Mouse (Mus musculus) B cell, adult 2 months (primary cell): ENCODE measurements around the gene Tmem170b.

Experiments
- DNase-seq, 2 experiments: peaks; one replicate each; pipeline ENCODE4 v3.0.0; 2022

Tmem170b gene

GRCm38 (mm10) chr13:41614982-41615381 lies 9.3 kb downstream of the Tmem170b start:
- DNase-seq, result no peak

GRCm38 (mm10) chr13:41619470-41619869 lies 13.8 kb downstream of the Tmem170b start:
- DNase-seq, result no peak

- DNase-seq, result no peak
These were observed 14.4 kb downstream of the Tmem170b start for GRCm38 (mm10) chr13:41620132-41620531.

- no peak for DNase-seq
These were observed 18.4 kb downstream of the Tmem170b start for GRCm38 (mm10) chr13:41624123-41624522.

GRCm38 (mm10) chr13:41625248-41625647 lies 19.5 kb downstream of the Tmem170b start:
- no peak for DNase-seq

- DNase-seq, result no peak
These were observed 21.7 kb downstream of the Tmem170b start for GRCm38 (mm10) chr13:41627277-41627916.

GRCm38 (mm10) chr13:41634401-41634818 lies 28.7 kb downstream of the Tmem170b start:
- DNase-seq, result peak; percentile 80 to 82

GRCm38 (mm10) chr13:41638083-41638482 lies 32.4 kb downstream of the Tmem170b start:
- peak in 1 of 2 experiments; percentile 38 for DNase-seq

- DNase-seq, result peak; percentile 59 to 61
These were observed 37.1 kb downstream of the Tmem170b start for GRCm38 (mm10) chr13:41642851-41643250.

GRCm38 (mm10) chr13:41643798-41644197 lies 38.1 kb downstream of the Tmem170b start:
- no peak for DNase-seq

GRCm38 (mm10) chr13:41644591-41645482 lies 39.1 kb downstream of the Tmem170b start:
- DNase-seq, result no peak

- DNase-seq, result no peak
These were observed 39.8 kb downstream of the Tmem170b start for GRCm38 (mm10) chr13:41645483-41645859.

- DNase-seq, result no peak
These were observed 42.3 kb downstream of the Tmem170b start for GRCm38 (mm10) chr13:41647976-41648375.

- no peak for DNase-seq
These were observed 45.0 kb downstream of the Tmem170b start for GRCm38 (mm10) chr13:41650665-41651064.

- no peak for DNase-seq
These were observed 48.1 kb downstream of the Tmem170b start for GRCm38 (mm10) chr13:41653791-41654190.

GRCm38 (mm10) chr13:41655576-41656090 lies 49.9 kb downstream of the Tmem170b start:
- no peak for DNase-seq

- DNase-seq, result no peak
These were observed 54.5 kb downstream of the Tmem170b start for GRCm38 (mm10) chr13:41660052-41660793.

- DNase-seq, result no peak
These were observed 55.4 kb downstream of the Tmem170b start for GRCm38 (mm10) chr13:41661116-41661515.

GRCm38 (mm10) chr13:41662401-41663070 lies 56.8 kb downstream of the Tmem170b start:
- no peak for DNase-seq

GRCm38 (mm10) chr13:41663501-41664195 lies 57.9 kb downstream of the Tmem170b start:
- DNase-seq, result no peak

- DNase-seq, result no peak
These were observed 64.2 kb downstream of the Tmem170b start for GRCm38 (mm10) chr13:41669951-41670350.
